Mouse (Mus musculus) kidney, adult 2 months (tissue): ENCODE results near the gene Usp29.

ENCODE experiments used
- CTCF ChIP-seq: fragments of 200-500 bp; conservative IDR thresholded peaks from 2 replicates; pipeline ENCODE4 v1.5.1; 2011; ENCODE audit warnings: low read depth, mild to moderate bottlenecking, control low read depth, low read length, moderate library complexity, mixed read lengths; ENCODE audit not compliant: insufficient read depth, insufficient read length
- POLR2A ChIP-seq: fragments of 200-500 bp; IDR thresholded peaks from one replicate; pipeline ENCODE4 v1.6.1; 2011; ENCODE audit warnings: low read depth, low read length, control low read depth

DNA sequence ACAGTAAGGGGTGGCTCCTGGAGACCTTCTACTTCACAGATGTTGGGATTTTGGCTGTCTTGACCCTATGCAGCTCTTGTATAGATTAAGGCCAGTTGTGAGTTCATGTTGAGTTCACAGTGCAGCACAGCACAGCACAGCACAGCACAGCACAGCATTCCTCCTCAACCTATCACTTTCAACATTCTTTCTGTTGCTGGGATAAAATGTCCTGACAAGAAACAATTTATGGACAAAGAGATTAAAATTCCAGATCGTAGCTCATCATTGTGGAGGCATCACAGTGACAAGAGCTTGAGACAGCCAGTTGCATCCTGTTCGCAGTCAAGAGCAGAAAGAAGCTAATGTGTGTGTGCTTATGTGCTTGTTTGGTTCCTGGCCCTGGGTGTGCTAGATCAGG lies 93.3 kb downstream of the Usp29 start:
- TF ChIP-seq POLR2A (no peak), CTCF (no peak)
